Mouse (Mus musculus): ENCODE data around the gene Polr3g. TPM values are rescaled to one million over a fixed set of nuclear protein-coding genes. Genes with fewer than 3 reads are reported as not detected.
"Not testable (repeated sequence)": the region's sequence is repeated elsewhere in the genome, so short reads cannot be mapped to it uniquely, and the experiment has no call there.

Polr3g gene
- 1 to 10 TPM; 4.2 to 4.6 TPM for total RNA-seq (2021)

DNA sequence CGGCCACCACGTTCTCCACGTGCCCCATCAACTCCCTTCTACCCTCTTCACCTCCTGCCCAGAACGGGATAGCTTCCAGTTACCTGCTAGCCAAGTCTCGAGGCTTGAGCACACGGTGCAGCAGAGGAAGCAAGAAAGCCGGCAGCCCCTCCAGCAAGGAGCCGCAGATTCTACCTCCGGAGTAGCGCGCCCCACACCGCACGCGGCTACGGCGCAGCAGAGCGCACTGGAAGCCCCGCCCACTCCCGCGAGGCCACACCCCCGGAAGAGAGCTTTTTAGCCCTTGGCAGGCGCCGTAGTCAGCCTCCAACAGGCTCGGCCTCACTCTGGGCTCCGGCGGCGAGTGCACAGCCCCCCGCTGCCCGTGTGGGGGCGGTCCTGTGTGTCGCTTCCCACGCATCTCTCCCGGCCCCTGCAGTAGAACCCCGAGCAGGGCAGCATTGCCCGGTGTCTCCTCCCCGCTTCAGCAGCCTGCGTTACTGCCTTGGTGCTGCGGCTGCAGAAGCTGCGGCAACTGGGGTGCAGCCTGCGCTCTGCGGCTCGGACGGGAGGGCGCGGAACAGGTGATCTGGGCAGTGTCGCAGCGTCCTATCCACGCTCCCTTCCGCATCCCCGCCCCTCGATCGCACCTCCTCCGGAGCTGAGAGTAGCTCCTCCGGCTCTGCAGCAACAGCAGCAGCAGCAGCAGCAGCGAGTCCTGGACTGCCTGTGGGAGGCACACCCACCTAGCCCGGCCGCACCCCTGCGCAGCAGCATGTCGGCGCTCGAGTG lies at the start of gene Polr3g, which contains the start of gene Mblac2:
Polr3g (minus strand) TSS at position 239 of the 771 bp plus-strand sequence.
Mblac2 (plus strand) TSS at position 567 of the 771 bp plus-strand sequence.
- peak; percentile 93 to 95 for DNase-seq (ENCODE audit: extremely low spot score in 1 of 2, low spot score in 1 of 2)

DNA sequence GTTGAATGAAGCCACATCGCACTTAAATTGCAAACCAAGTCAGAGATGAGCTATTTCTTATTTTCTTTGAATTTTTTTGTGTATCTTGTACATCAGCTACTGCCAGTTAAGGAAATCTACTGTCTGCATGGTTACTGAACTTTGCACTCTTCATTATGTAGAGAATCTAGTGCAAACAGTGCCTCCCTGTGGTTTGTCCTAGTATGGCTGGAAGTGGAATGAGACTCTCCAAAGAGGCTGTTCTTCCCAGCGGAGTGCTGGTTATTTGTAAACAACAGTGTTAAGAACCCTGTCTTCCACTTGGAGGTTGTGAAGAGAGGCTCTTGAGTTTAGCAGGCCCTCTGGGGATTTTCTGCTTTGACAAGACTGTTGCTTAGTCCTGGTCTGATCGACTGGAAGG lies 49.6 kb upstream of the Polr3g start:
- DNase-seq (ENCODE audit: extremely low spot score in 1 of 2, low spot score in 1 of 2), result peak in 1 of 2 experiments; percentile 54

DNA sequence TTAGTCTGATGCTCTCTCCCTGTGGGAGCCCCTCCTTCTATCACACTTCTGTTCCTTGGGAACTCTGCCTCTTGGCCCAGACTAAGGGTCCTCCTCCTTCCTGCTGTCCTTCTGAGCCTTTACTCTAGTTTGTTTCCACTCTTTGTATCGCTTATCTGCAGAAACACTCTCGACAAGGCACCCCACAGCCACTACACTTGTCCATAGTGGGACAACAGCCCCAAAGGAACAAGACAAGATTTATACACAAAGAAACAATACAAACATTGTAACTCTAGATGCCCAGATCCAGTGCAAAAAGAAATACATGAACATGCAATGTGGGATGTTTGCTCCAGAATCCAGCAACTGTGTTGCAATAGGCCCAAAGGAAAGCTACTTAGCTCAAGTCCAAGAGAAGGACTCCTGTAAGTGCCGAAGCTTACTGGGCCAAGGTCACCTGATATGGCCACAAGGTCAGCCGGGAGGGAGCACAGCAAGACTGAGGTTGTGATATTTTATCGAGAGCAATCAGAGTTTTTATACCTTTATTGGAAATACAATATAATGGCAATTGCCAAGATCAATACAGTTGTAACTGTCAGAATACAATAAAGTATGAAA lies 46.3 kb upstream of the Polr3g start:
- no peak for DNase-seq (ENCODE audit: extremely low spot score in 1 of 2, low spot score in 1 of 2)

DNA sequence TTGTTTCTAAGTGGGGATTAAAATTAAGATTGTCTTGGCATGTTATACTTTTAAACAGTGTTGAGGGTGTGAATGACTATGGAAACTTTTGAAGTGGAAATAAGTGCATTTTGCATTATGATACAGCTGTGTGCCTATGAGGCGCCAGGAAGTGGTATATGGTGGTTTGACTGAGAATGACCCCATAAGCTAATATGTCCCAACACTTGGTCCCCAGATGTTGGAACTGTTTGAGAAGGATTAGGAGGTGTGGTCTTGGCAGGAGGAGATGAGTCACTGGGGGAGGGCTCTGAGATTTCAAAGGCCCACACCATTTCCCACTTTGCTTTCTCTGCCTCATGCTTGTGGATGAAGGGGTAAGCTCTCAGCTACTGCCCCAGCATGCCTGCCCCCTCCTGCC lies 44.5 kb upstream of the Polr3g start:
- no peak for DNase-seq (ENCODE audit: extremely low spot score in 1 of 2, low spot score in 1 of 2)

DNA sequence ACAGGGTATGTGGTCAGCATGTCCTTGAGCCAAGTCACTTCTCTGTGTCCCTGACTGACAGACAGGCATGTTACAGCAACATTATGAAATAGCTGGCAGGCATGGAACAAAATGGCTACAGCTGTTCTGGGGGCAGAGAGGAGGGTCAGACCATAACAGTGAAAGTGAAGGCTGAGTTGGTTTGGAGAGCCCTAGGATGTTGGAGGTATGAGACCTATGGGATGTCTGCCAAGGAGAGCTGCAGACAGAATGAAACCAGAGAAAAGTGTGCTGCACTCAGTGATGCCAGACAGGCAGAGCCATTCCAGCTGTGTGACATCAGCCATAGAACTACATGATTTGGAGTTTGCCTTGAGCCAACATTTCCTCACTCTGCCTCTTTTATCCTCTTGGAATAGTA lies 44.1 kb upstream of the Polr3g start:
- DNase-seq (ENCODE audit: extremely low spot score in 1 of 2, low spot score in 1 of 2), result no peak

DNA sequence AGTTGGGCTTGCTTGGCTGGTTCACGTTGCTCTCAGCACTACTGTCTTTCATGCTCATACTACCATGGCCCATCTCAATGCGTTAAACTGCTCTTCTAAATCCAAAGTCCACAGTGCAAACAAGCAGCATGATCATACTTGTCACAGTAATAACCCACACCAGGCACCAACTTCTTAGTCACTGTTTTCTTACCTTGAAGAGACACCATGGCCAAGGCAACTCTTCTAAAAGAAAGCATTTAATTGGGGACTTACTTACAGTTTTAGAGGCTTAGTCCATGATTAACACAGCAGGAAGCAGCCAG lies 33.2 kb upstream of the Polr3g start:
- no peak for DNase-seq (ENCODE audit: extremely low spot score in 1 of 2, low spot score in 1 of 2)

DNA sequence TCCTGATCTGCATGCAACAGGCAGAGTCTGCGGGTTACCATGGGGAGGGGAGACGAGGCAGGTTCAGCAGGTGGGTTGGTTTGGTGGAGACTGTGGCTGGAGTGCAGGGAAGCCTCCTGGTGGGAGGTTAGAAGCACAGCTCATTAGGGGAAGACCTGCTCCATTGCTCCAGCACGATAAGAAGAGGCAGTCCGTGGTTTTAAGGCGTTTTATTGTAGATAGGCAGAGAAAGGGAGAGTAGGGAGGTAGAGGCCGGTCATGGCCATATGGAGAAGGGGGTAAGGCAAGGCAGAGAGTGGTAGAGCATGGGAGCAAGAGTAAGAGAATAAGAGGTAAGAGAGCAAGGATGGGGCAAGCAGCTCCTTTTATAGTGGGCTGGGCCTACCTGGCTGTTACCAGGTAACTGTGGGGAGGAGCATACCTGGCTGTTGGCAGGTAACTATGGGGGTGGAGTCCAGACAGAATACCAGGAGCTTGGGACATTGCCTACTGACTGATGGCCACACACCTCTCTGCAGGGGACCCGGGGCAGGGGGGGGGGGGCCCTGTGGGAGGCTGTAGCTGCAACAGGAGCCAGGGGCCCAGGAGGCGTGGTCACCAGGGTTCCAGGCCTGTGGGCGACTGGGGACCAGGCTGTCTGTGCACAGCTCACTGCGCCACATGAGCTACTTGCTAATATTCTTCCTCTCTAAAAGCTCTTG lies 32.7 kb upstream of the Polr3g start:
- DNase-seq (ENCODE audit: extremely low spot score in 1 of 2, low spot score in 1 of 2), result no peak

DNA sequence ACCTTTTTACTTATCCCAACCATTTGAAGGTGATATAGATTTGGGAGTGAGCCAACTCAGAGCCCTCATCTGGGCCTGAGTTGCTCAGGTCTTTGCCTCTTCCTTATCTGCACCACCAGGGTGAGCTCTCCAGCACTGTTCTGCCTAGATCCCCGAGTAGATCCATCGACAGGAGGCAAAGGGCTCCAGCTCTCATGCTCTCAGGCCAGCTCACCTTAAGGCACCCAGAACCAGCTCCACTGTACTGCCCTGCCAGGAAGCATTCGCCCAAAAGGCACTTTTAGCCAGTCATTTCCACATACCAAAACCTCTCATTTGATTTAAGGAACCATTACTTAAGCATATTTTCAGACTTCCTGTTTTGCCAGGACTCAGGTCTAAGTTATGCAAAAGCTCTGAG lies 30.1 kb upstream of the Polr3g start:
- no peak for DNase-seq (ENCODE audit: extremely low spot score in 1 of 2, low spot score in 1 of 2)

DNA sequence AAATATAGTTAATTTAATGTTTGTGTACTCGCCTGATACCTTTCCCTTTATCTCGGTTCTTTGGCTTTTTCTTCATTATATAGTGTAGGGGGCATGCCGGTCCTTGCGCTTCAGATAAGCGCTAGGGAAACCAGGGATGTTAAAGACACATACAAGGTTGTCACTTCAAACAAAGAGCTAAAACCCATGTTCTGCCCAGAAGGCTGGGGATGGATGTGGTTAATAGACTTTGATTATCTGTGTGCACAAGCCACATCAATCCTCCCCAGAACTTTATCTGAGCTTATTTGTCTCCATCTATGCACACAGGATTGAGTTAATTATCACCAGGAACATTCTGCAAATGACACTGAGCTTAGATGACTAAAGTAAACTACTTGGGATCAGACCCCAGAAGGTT lies 25.8 kb upstream of the Polr3g start:
- DNase-seq (ENCODE audit: extremely low spot score in 1 of 2, low spot score in 1 of 2), result no peak

DNA sequence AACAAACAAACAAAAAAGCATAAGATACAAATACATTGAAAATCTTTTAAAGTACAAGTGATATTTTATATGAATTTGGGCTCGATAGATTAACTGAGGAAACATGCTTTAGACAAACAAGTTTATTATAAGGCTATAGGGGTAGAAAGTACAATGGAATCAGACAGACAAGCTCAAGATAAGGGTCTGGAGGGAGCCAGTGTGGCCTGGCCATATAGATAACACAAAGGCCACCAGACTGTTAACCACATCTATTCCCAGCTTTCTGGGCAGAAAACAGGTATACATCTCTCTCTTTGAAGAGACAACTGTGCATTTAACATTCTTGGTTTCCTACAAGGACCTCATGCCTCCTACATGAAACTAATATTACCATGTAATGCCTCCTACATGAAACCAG lies 19.5 kb upstream of the Polr3g start:
- no peak for DNase-seq (ENCODE audit: extremely low spot score in 1 of 2, low spot score in 1 of 2)

DNA sequence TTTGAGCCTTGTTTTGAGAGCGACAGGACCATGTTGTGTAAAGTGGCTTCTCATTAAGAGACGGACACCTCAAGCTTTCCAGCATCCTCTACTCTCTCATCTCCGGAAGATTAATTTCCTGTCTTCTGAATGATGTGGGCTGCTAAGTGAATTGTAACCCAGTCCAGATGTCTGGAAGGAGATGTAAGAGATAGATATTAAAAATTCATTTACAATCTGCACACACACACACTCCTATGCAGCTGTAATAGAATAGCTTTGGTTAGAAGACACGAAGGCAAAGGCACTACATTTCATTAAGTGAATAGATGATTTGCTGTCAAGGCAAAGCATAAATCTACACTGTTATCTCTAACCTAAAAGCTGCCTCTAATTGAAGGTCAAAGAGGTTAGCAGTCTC lies 18.3 kb upstream of the Polr3g start:
- DNase-seq (ENCODE audit: extremely low spot score in 1 of 2, low spot score in 1 of 2), result no peak

DNA sequence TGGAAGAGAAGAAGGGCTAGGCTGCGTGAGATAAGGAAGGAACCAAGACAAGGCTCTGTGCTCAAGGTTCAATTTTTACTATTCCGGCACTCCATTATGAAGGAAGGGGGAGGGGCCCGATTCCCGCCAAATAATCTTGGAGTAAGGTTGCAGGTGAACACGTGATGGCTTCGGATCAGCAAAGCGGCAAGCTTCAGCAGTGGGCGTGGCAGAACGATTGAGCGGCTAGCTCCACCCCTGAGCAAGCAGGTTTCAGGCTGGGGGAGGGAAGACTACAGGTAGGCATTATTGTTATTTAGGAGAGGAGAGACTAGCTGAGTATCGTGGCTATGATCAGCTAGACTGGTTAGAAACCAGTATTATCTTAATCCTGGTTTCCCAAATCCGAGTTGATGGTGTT lies 17.3 kb upstream of the Polr3g start:
- DNase-seq (ENCODE audit: extremely low spot score in 1 of 2, low spot score in 1 of 2), result not testable (repeated sequence)

DNA sequence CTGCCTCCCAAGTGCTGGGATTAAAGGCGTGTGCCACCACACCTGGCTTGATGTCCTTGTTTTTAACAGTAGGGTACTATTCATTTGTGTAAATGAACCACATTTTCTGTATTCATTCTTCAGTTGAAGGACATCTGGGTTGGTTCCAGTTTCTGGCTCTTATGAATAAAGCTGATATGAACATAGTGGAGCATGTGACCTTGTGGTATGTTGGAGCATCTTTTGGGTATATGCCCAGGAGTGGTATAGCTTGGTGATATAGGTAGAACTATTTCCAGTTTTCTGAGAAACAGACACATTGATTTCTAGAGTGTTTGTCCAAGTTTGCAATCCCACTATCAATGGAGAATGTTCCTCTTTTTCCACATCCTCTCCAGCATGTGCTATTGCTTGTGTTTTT lies 3.1 kb upstream of the Polr3g start:
- no peak for DNase-seq (ENCODE audit: extremely low spot score in 1 of 2, low spot score in 1 of 2)

DNA sequence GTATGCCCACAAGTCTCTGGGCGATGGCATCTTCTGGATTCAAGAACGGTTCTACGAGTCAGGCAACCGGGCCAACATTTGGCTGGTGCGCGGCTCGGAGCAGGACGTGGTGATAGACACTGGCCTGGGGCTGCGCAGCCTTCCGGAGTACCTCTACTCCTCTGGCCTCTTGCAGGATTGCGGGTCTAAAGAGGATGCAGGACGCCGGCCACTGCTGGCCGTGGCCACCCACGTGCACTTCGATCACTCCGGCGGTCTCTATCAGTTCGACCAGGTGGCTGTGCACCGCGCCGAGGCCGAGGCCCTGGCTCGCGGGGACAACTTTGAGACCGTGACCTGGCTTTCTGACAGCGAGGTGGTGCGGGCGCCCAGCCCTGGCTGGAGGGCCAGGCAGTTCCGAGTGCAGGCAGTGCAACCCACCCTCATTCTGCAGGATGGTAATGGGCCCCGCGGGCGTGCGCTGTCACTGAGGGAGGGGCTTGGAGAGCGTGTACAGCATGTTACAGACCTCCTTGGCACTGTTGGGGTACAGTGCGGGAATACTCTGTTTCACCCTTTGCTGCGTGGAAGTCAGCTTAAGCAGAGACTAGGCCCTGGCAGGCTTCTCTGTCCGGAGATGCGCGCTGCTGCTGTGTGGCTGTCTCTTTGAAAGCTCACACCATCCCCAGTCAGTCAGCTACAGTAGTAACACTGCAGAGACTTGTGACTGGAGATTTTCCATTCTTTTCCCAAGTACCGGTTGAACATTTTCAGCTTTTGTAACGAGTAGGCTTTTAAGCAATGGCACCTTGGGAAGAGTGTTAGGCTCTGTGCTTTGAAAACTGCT lies 946 bp upstream of the Polr3g start:
- peak; percentile 28 to 47 for DNase-seq (ENCODE audit: extremely low spot score in 1 of 2, low spot score in 1 of 2)

DNA sequence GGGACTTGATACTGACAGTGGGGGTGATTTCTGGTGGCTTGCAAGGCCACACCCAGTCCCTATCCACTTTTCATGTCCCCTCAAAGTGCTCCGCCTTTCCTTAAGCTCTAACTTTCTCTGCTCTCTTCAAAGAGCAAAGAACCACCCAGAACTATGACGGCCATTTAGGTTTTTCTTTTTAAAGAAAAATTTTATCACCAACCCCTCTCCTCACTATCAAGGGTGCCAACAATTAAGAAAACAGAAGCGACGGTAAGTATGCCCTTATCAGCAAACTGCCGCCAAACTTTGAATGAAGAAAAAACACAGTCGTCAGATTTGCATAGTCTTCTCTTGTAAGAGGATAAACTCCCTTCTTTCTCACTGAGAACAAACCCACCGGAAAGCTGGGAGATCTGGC lies 547 bp downstream of the Polr3g start:
- no peak for DNase-seq (ENCODE audit: extremely low spot score in 1 of 2, low spot score in 1 of 2)

DNA sequence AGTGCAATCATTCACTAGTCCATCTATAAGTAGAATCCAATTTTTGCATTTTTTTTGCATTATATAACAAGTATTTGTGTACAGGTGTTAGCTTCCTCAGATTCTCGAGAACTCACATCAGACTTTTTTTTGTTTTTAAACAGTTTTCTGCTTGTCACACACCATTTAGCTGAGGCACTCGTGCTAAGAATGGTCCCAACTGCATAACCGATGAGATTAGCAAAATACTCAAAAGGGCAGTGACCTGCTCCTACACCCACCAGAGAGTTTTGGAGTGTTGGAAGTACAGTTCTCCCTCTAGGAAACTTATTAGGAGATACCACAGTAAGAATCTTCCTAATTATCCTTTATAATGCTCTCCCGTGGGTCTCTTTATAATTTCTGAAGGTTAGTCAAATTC lies 1.0 kb downstream of the Polr3g start:
- DNase-seq (ENCODE audit: extremely low spot score in 1 of 2, low spot score in 1 of 2), result no peak

DNA sequence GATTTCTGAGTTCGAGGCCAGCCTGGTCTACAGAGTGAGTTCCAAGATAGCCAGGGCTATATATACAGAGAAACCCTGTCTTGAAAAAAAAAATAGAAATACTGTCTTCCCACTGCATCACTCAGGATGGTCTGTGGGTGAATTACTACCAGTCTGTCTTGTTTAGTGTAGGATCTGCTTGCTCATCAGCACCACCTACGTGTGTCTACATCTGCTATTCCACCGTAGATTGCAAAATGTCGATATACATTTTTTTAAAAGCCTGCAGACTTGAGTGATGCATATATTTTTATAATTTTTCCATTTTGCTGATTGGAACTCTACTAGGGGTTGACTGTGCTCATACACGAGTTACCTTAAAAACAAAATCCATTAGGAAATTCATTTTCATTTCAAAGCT lies 4.5 kb downstream of the Polr3g start:
- DNase-seq (ENCODE audit: extremely low spot score in 1 of 2, low spot score in 1 of 2), result no peak

DNA sequence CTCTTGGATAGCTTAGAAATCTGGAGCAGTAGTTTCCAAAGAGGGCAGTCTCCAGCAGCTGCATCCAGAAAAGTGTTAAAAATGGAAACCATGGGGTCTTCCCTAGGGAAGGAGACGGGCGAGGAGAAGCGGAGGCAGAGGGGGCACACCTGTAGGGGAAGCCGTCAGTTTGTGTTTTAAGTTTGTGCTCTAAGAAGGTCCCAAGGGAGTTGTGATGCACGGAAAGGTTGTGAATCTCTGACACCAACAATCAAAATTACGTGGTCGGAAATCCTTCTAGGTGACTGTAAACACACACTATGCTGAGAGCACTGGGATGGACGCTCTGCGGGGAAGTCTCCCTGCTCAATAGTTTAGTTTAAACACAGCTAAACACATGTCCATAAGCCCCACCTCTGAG lies 7.2 kb downstream of the Polr3g start:
- DNase-seq (ENCODE audit: extremely low spot score in 1 of 2, low spot score in 1 of 2), result no peak

DNA sequence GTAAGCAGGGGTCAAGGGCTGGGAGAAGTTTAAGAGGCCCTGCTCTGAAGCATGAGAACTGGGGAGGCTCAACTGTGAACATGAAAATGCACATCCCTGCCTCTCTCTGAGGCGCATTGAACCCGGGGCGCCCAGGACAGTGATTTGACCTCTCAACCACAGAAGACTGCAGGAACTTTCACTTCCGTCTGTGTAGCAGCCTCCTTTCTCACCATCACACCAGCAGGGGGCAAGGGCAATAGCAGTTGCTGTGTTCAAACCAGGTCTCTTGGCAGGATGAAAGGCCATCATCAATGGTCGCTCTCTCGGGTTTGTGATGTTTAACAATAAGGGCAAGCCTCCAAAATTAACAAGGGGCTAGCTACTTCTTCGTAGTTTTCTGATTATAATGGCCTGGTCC lies 7.7 kb downstream of the Polr3g start:
- no peak for DNase-seq (ENCODE audit: extremely low spot score in 1 of 2, low spot score in 1 of 2)

DNA sequence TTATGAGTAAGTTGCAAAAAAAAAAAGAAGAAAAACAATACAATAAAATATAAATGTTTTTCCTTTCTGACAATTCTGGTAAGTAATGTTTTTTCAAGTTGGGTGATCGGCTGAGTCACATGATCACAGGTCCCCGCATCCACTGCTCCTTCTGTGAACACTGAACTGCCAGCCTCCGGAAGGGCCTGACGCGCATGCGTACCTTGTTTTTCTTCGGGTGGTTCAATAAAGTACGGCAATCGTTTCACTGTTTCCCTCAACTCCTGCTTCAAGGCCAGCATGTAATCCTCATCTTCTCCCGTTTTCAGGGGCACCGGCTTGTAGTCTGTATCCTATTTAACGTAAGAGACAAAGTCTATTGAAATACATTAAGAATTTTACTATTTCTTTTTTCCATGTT lies 16.4 kb downstream of the Polr3g start:
- no peak for DNase-seq (ENCODE audit: extremely low spot score in 1 of 2, low spot score in 1 of 2)

DNA sequence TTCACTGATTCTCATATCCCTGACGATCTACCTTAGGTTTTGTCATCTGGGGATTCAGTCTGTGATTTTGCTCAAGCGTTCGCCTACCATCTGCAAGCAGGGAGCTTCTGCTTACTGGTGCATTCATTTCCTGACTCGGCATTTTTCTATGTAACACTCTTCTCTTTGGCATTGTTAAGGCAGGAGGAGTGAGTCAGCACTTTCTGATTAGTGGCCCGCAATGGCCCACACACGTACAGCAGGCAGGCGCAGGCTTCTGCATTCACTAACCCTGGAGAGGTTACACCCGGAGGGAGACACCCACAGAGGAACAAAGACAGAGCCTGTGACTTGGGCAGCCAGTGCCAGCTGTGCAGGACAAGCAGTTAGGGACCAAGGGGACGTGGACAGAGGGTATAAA lies 19.2 kb downstream of the Polr3g start:
- no peak for DNase-seq (ENCODE audit: extremely low spot score in 1 of 2, low spot score in 1 of 2)
